Mouse (Mus musculus) testis, postnatal 10 days (tissue): ENCODE results near the gene Ltb4r2.

Source experiments
- DNase-seq: peaks from one replicate; pipeline ENCODE4 v3.0.0; 2021; ENCODE audit warnings: low spot score

Gene Ltb4r2

GRCm38 (mm10) chr14:55781310-55781709 is 20.1 kb downstream of the Ltb4r2 start:
- DNase-seq: peak; percentile 58

GRCm38 (mm10) chr14:55782361-55782960 is 21.2 kb downstream of the Ltb4r2 start:
- peak; percentile 40 for DNase-seq

- DNase-seq: peak; percentile 50
Measured at GRCm38 (mm10) chr14:55783171-55783957, 22.1 kb downstream of the Ltb4r2 start.

- peak; percentile 43 for DNase-seq
Measured at GRCm38 (mm10) chr14:55783958-55784235, 22.7 kb downstream of the Ltb4r2 start, which contains the start of gene Adcy4. Gene Adcy4 (minus strand): TSS chr14:55784095.

- DNase-seq: no peak
Measured at GRCm38 (mm10) chr14:55785195-55785594, 24.0 kb downstream of the Ltb4r2 start.

- peak; percentile 43 for DNase-seq
Measured at GRCm38 (mm10) chr14:55787731-55788130, 26.5 kb downstream of the Ltb4r2 start.

- peak; percentile 64 for DNase-seq
Measured at GRCm38 (mm10) chr14:55788256-55789050, 27.2 kb downstream of the Ltb4r2 start, which contains the start of gene Ripk3. Gene Ripk3 (minus strand): TSS chr14:55788865.

GRCm38 (mm10) chr14:55793461-55793860 is 32.2 kb downstream of the Ltb4r2 start:
- no peak for DNase-seq

- peak; percentile 60 for DNase-seq
Measured at GRCm38 (mm10) chr14:55793946-55794345, 32.7 kb downstream of the Ltb4r2 start.

- DNase-seq: peak; percentile 40
Measured at GRCm38 (mm10) chr14:55795380-55796163, 34.3 kb downstream of the Ltb4r2 start.
